In genomic region chr14:62569463-62569862, GRCm38 (mm10) we compare ENCODE assay signal across 30 mouse cellular contexts. TPM values are rescaled to one million over a fixed set of nuclear protein-coding genes. Genes with fewer than 3 reads are reported as not detected.
DNase-seq lines count a peak whose midpoint lies in the region; ATAC-seq and TF ChIP-seq lines count a peak whose summit lies in the region.
"Had no signal": no experiment of that assay in that cellular context is flagged by ENCODE, and none has a peak within 500 bp of the region (broad histone marks: within the 10 kb centered on the region; RNA-seq: fewer than 3 reads in every experiment).

No protein-coding gene starts in this region.

- no peak for TF ChIP-seq EP300 in lung, postnatal 0 days (IDR thresholded peaks at IDR 0.05)

- peaks cover 2 to 6% of the 10 kb centered on the region in 2 experiments; a peak in 3 of 4 replicates for H3K4me1 ChIP-seq in heart, embryonic 14.5 days (ENCODE audit: control insufficient read depth in 2 of 2, insufficient read depth in 2 of 2, low read length in 2 of 2)
- H3K4me1 ChIP-seq in kidney, embryonic 15.5 days, result peaks cover 33% of the 10 kb centered on the region
- H3K4me1 ChIP-seq in lung, postnatal 0 days (ENCODE audit: insufficient read depth, low read depth, low read length), result 0 out of 2 replicates have a peak, but pooled peaks cover 2% of the 10 kb centered on the region
- no peaks in the 10 kb centered on the region for H3K4me1 ChIP-seq in lung, adult 2 months (ENCODE audit: control insufficient read depth, insufficient read depth, low read length)
- H3K4me1 ChIP-seq: liver, embryonic 13.5 days; megakaryocyte, embryonic 14.5 days had no signal

- H3K9me3 ChIP-seq in heart, embryonic 14.5 days (ENCODE audit: control insufficient read depth, low read length), result no peaks in the 10 kb centered on the region
- no peaks in the 10 kb centered on the region for H3K9me3 ChIP-seq in kidney, embryonic 15.5 days (replicated peaks)
- H3K9me3 ChIP-seq in lung, postnatal 0 days (ENCODE audit: low read length), result no peaks in the 10 kb centered on the region
- H3K9me3 ChIP-seq: embryonic facial prominence, embryonic 10.5 days; forebrain, embryonic 15.5 days; hindbrain, embryonic 12.5 days; limb, embryonic 13.5 days; liver, embryonic 13.5 days; megakaryocyte, embryonic 14.5 days; midbrain, embryonic 13.5 days had no signal

- H3K4me2 ChIP-seq in heart, embryonic 14.5 days (ENCODE audit: low read length), result no peak overlapping the region
- H3K4me2 ChIP-seq in kidney, embryonic 15.5 days, result no peak overlapping the region
- H3K4me2 ChIP-seq in lung, postnatal 0 days (replicated peaks; ENCODE audit: low read depth, low read length), result no peak overlapping the region
- H3K4me2 ChIP-seq: forebrain, embryonic 15.5 days; hindbrain, embryonic 12.5 days; limb, embryonic 13.5 days; liver, embryonic 13.5 days; midbrain, embryonic 13.5 days had no signal

- H3K4me3 ChIP-seq in heart, embryonic 14.5 days (ENCODE audit: control insufficient read depth in 1 of 2, insufficient read depth in 1 of 2, low read depth in 1 of 2, low read length in 2 of 2), result no peak overlapping the region
- H3K4me3 ChIP-seq in kidney, embryonic 15.5 days (replicated peaks), result no peak overlapping the region
- H3K4me3 ChIP-seq in lung, postnatal 0 days (ENCODE audit: low read depth, low read length), result no peak overlapping the region
- no peak overlapping the region for H3K4me3 ChIP-seq in lung, adult 2 months (replicated peaks; ENCODE audit: extremely low read depth, low read depth, low read length)
- H3K4me3 ChIP-seq: embryonic facial prominence, embryonic 10.5 days; forebrain, embryonic 15.5 days; hindbrain, embryonic 12.5 days; limb, embryonic 13.5 days; liver, embryonic 13.5 days; megakaryocyte, embryonic 14.5 days; midbrain, embryonic 13.5 days had no signal

- H3K27ac ChIP-seq in heart, embryonic 14.5 days (replicated peaks in 1 of 2; ENCODE audit: control insufficient read depth in 1 of 2, insufficient read depth in 1 of 2, low read depth in 2 of 2, low read length in 2 of 2), result peak overlapping the region; percentile 3 to 58
- peak overlapping the region; percentile 86 for H3K27ac ChIP-seq in kidney, embryonic 15.5 days
- H3K27ac ChIP-seq in lung, postnatal 0 days (ENCODE audit: low read length), result peak overlapping the region; percentile 4; the same call in 1 of the 2 replicates
- H3K27ac ChIP-seq: embryonic facial prominence, embryonic 10.5 days; forebrain, embryonic 15.5 days; hindbrain, embryonic 12.5 days; limb, embryonic 13.5 days; liver, embryonic 13.5 days; midbrain, embryonic 13.5 days had no signal

- 86% methylated on average over 5 of the region's 5 CpGs for WGBS in heart, embryonic 14.5 days
- WGBS in kidney, embryonic 15.5 days, result 84% methylated on average over 5 of the region's 5 CpGs
- 76% methylated on average over 5 of the region's 5 CpGs for WGBS in lung, postnatal 0 days
- 84% methylated on average over 5 of the region's 5 CpGs for WGBS in lung, adult 2 months

- no peak for DNase-seq in heart, adult 8-10 months (ENCODE audit: low spot score)
- no peak for DNase-seq in kidney, adult 18-20 months
- no peak for DNase-seq in lung, postnatal 0 days (ENCODE audit: low spot score)
- no peak for DNase-seq in lung, adult 2 months
- DNase-seq in ovary, postnatal 10 days (ENCODE audit: low spot score), result no peak
- DNase-seq: adrenal gland, adult 8-10 months; cerebellum, adult 11-12 months; cerebellum, postnatal 10 days; kidney, postnatal 4 days; liver, embryonic 13.5 days; lung, postnatal 10 days; retina, postnatal 1 day; thymus, adult 18-20 months; thymus, postnatal 36 days had no signal

- H3K27me3 ChIP-seq in heart, embryonic 14.5 days (ENCODE audit: control insufficient read depth, insufficient read depth, low read length), result 0 out of 2 replicates have a peak, but pooled peaks cover 2% of the 10 kb centered on the region
- H3K27me3 ChIP-seq in kidney, embryonic 15.5 days, result no peaks in the 10 kb centered on the region
- no peaks in the 10 kb centered on the region for H3K27me3 ChIP-seq in lung, postnatal 0 days (replicated peaks; ENCODE audit: insufficient read depth, low read length)
- H3K27me3 ChIP-seq: forebrain, embryonic 15.5 days; liver, embryonic 13.5 days had no signal

- H3K36me3 ChIP-seq in heart, embryonic 14.5 days (ENCODE audit: control insufficient read depth, insufficient read depth, low read length), result no peaks in the 10 kb centered on the region
- no peaks in the 10 kb centered on the region for H3K36me3 ChIP-seq in kidney, embryonic 15.5 days
- H3K36me3 ChIP-seq in lung, postnatal 0 days (ENCODE audit: insufficient read depth, low read length), result no peaks in the 10 kb centered on the region
- H3K36me3 ChIP-seq: embryonic facial prominence, embryonic 10.5 days; hindbrain, embryonic 12.5 days; limb, embryonic 13.5 days; liver, embryonic 13.5 days; midbrain, embryonic 13.5 days had no signal

- no peak for TF ChIP-seq POLR2A in lung, adult 2 months (IDR thresholded peaks at IDR 0.05; ENCODE audit: borderline replicate concordance, extremely low read depth, low read depth, low read length)

- no peak overlapping the region for H3K9ac ChIP-seq in heart, embryonic 14.5 days (ENCODE audit: low read length)
- H3K9ac ChIP-seq in kidney, embryonic 15.5 days, result no peak overlapping the region
- no peak overlapping the region for H3K9ac ChIP-seq in lung, postnatal 0 days (replicated peaks; ENCODE audit: low read depth)
- H3K9ac ChIP-seq: forebrain, embryonic 15.5 days; hindbrain, embryonic 12.5 days; limb, embryonic 13.5 days; liver, embryonic 13.5 days; midbrain, embryonic 13.5 days had no signal

- no peak for TF ChIP-seq CTCF in lung, postnatal 0 days (IDR thresholded peaks at IDR 0.05)
- TF ChIP-seq CTCF in lung, adult 2 months (IDR thresholded peaks at IDR 0.05; ENCODE audit: insufficient read depth, low read length), result no peak

- no peak for ATAC-seq in heart, embryonic 14.5 days (ENCODE audit: insufficient number of reproducible peaks, insufficient read depth, low FRiP score, low read depth)
- no peak for ATAC-seq in kidney, embryonic 15.5 days (replicated peaks; ENCODE audit: low FRiP score)
- no peak for ATAC-seq in lung, postnatal 0 days
- ATAC-seq: activated CD4-positive, CD25-positive, alpha-beta regulatory T cell, adult 4 months; forebrain, embryonic 15.5 days; midbrain, embryonic 13.5 days had no signal

RNA-seq across cellular contexts. Expression of gene Gm4131, which starts 2.7 kb away (rescaled TPM):
- not detected in 2 replicates for polyA plus RNA-seq in heart, embryonic 14.5 days (2014; fragmentation: Nextera tagmentation; extraction: Ambion mirVana)
- not detected for total RNA-seq in heart, adult 8-10 months (2022)
- 0.14 TPM in 1 of 2 replicates, not detected in the other for polyA plus RNA-seq in kidney, embryonic 15.5 days (2015; fragmentation: Nextera tagmentation; extraction: Ambion mirVana)
- not detected in 2 replicates for polyA plus RNA-seq in lung, postnatal 0 days (2015; fragmentation: Nextera tagmentation; extraction: Ambion mirVana)
- not detected in 2 replicates for polyA plus RNA-seq in lung, adult 2 months (2012; rRNA removed)
- total RNA-seq: adrenal gland, adult 8-10 months; gastrocnemius, adult 8-10 months; left cerebral cortex, postnatal 14 days; monocyte, adult 5-6 weeks had no signal
- polyA plus RNA-seq: activated CD4-positive, CD25-positive, alpha-beta regulatory T cell, adult 4 months; cortical plate, adult 2 months; embryonic facial prominence, embryonic 10.5 days; forebrain, embryonic 15.5 days; gonadal fat pad, adult 2 months; hindbrain, embryonic 12.5 days; liver, embryonic 13.5 days; midbrain, embryonic 13.5 days; neural tube, embryonic 11.5 days; spleen, adult 2 months had no signal

RNA-seq across cellular contexts. Expression of gene Fam124a, which starts 13.9 kb away (rescaled TPM):
- 2.3 and 3.2 TPM in 2 replicates for polyA plus RNA-seq in heart, embryonic 14.5 days (2014; fragmentation: Nextera tagmentation; extraction: Ambion mirVana)
- 1 to 10 TPM; 3.6 to 5.0 (median 3.7) TPM for total RNA-seq in heart, adult 8-10 months (2022)
- 7.4 and 8.4 TPM in 2 replicates for polyA plus RNA-seq in kidney, embryonic 15.5 days (2015; fragmentation: Nextera tagmentation; extraction: Ambion mirVana)
- 9.4 and 10.2 TPM in 2 replicates for polyA plus RNA-seq in lung, postnatal 0 days (2015; fragmentation: Nextera tagmentation; extraction: Ambion mirVana)
- 14.6 and 17.7 TPM in 2 replicates for polyA plus RNA-seq in lung, adult 2 months (2012; rRNA removed)
- total RNA-seq: monocyte, adult 5-6 weeks had no signal
- polyA plus RNA-seq: activated CD4-positive, CD25-positive, alpha-beta regulatory T cell, adult 4 months had no signal

Comparison
In these comparisons a context has a peak if more than half of its experiments do, and no peak if none do; other contexts are left out.
1. H3K27ac ChIP-seq: peak in every context shown above with its lines; median percentile 86 in kidney, embryonic 15.5 days; 30 in heart, embryonic 14.5 days; 4 in lung, postnatal 0 days.